Mouse (Mus musculus) brain, embryonic 14.5 days (tissue): ENCODE data around the gene Pde6c.

Source experiments
- CTCF ChIP-seq: fragments of 200-500 bp; IDR thresholded peaks from 2 replicates; pipeline ENCODE4 v1.5.1; 2012; ENCODE audit warnings: inconsistent platforms, mild to moderate bottlenecking, moderate library complexity, borderline replicate concordance; ENCODE audit not compliant: insufficient read depth, insufficient read length; ENCODE audit errors: extremely low read depth
- POLR2A ChIP-seq: fragments of 200-500 bp; IDR thresholded peaks from 2 replicates; pipeline ENCODE4 v1.6.1; 2012; ENCODE audit warnings: mild to moderate bottlenecking, inconsistent platforms, borderline replicate concordance; ENCODE audit not compliant: poor library complexity, insufficient read depth, insufficient read length, severe bottlenecking; ENCODE audit errors: extremely low read depth

GRCm38 (mm10) chr19:38086948-38087551 lies 45.5 kb upstream of the Pde6c start:
- TF ChIP-seq CTCF (peak; percentile 53; the same call in 1 of the 2 replicates), POLR2A (no peak)
